Mouse (Mus musculus) hindbrain, postnatal 0 days (tissue): Measurements from ENCODE around the gene Kif6. TPM values are rescaled to one million over a fixed set of nuclear protein-coding genes. Genes with fewer than 3 reads are reported as not detected.

ENCODE experiments used
- ATAC-seq: fragments of 200-750 bp; cut with Nextera tagmentation; 2 replicates; pipeline ENCODE4 v1.8.0; 2017; ENCODE audit warnings: mild to moderate bottlenecking, moderate TSS enrichment, moderate library complexity
- DNase-seq: peaks from one replicate; pipeline ENCODE4 v3.0.0-alpha.2; 2015; ENCODE audit warnings: low spot score
- H3K27ac ChIP-seq: fragments of 300-500 bp; sonication (generic); 2 replicates; pipeline ENCODE4 v1.5.1; 2014; ENCODE audit warnings: mild to moderate bottlenecking
- H3K27me3 ChIP-seq: fragments of 300-500 bp; sonication (generic); 2 replicates; pipeline ENCODE4 v1.6.1; 2014; ENCODE audit warnings: low read length, mixed read lengths; ENCODE audit not compliant: insufficient read depth
- H3K36me3 ChIP-seq: fragments of 300-500 bp; sonication (generic); 2 replicates; pipeline ENCODE4 v1.6.1; 2014; ENCODE audit warnings: low read length, mixed read lengths; ENCODE audit not compliant: insufficient read depth
- H3K4me1 ChIP-seq: fragments of 300-500 bp; sonication (generic); 2 replicates; pipeline ENCODE4 v1.6.1; 2014; ENCODE audit warnings: antibody characterized with exemption, low read length, mixed read lengths; ENCODE audit not compliant: insufficient read depth
- H3K4me2 ChIP-seq: fragments of 300-500 bp; sonication (generic); 2 replicates; pipeline ENCODE4 v1.6.1; 2014; ENCODE audit warnings: low read depth, mild to moderate bottlenecking, low read length, moderate library complexity, mixed read lengths
- H3K4me3 ChIP-seq: fragments of 300-500 bp; sonication (generic); 2 replicates; pipeline ENCODE4 v1.5.1; 2014; ENCODE audit warnings: low read length
- H3K9ac ChIP-seq: fragments of 300-500 bp; sonication (generic); replicated peaks from 2 replicates; pipeline ENCODE4 v1.6.1; 2014; ENCODE audit warnings: mild to moderate bottlenecking, low read length, moderate library complexity, mixed read lengths
- H3K9me3 ChIP-seq: fragments of 300-500 bp; sonication (generic); 2 replicates; pipeline ENCODE4 v1.6.1; 2016; ENCODE audit warnings: low read length, mixed read lengths
- CTCF ChIP-seq: IDR thresholded peaks from 2 replicates; pipeline ENCODE4 v1.5.1; 2016; ENCODE audit warnings: antibody characterized with exemption, control low read depth, low read depth
- WGBS: fragments of 180-500 bp; shearing (Covaris S2); extraction: QIAGEN DNeasy Blood & Tissue Kit; methylation state at CpG from one replicate; pipeline ENCODE4 v1.1.7; 2014; 5-methylcytosine and 5-hydroxymethylcytosine counted together
- polyA plus RNA-seq: library from polyadenylated mRNA; unstranded; fragments of >200 nt; fragmentation: Nextera tagmentation; extraction: Ambion mirVana; gene quantifications from 2 replicates; pipeline ENCODE4 v1.2.1, GENCODE M21; 2015
- total RNA-seq: library from RNA; depleted of rRNA; stranded (reverse); fragments of >200 nt; gene quantifications from 2 replicates; pipeline ENCODE4 v1.2.3, GENCODE M21; 2014

Kif6 gene
- total and polyA plus RNA-seq, 2 experiments from 2014 or later, result 1.5 to 2.6 TPM

- H3K4me3 ChIP-seq, result no peak overlapping the region
- DNase-seq (no peak), ATAC-seq (no peak)
- H3K4me1 ChIP-seq, result no peaks in the 10 kb centered on the region
- H3K27ac ChIP-seq, result no peak overlapping the region
- no peaks in the 10 kb centered on the region for H3K36me3 ChIP-seq
- no peak for TF ChIP-seq CTCF
- H3K9ac ChIP-seq, result no peak overlapping the region
- H3K27me3 ChIP-seq, result no peaks in the 10 kb centered on the region
- H3K4me2 ChIP-seq, result no peak overlapping the region
- WGBS, result 85% methylated on average over 9 of the region's 9 CpGs
- no peaks in the 10 kb centered on the region for H3K9me3 ChIP-seq
Measured at GRCm38 (mm10) chr17:49739896-49740679, 125.2 kb downstream of the Kif6 start.

GRCm38 (mm10) chr17:49741172-49741571, 126.2 kb downstream of the Kif6 start:
- Histone ChIP-seq H3K9me3 (no peaks in the 10 kb centered on the region), H3K36me3 (no peaks in the 10 kb centered on the region), H3K4me3 (no peak overlapping the region), H3K4me2 (no peak overlapping the region), H3K27me3 (no peaks in the 10 kb centered on the region), H3K27ac (no peak overlapping the region), H3K9ac (no peak overlapping the region), H3K4me1 (no peaks in the 10 kb centered on the region)
- 59% methylated on average over 4 of the region's 4 CpGs for whole genome bisulfite sequencing
- no peak for ATAC-seq
- no peak for TF ChIP-seq CTCF
- peak; percentile 33 for DNase-seq

- Histone ChIP-seq H3K9ac (no peak overlapping the region), H3K4me3 (no peak overlapping the region), H3K4me1 (no peaks in the 10 kb centered on the region), H3K27ac (no peak overlapping the region), H3K27me3 (no peaks in the 10 kb centered on the region), H3K9me3 (no peaks in the 10 kb centered on the region), H3K4me2 (no peak overlapping the region), H3K36me3 (no peaks in the 10 kb centered on the region)
- no peak for TF ChIP-seq CTCF
- ATAC-seq (no peak), DNase-seq (no peak)
- WGBS, result 68% methylated on average over 5 of the region's 5 CpGs
Measured at GRCm38 (mm10) chr17:49741927-49742326, 127.0 kb downstream of the Kif6 start.

GRCm38 (mm10) chr17:49743580-49744463, 128.9 kb downstream of the Kif6 start:
- WGBS, result 45% methylated on average over 14 of the region's 14 CpGs
- peak; percentile 36 for DNase-seq
- H3K4me1 ChIP-seq, result no peaks in the 10 kb centered on the region
- no peak overlapping the region for H3K4me3 ChIP-seq
- H3K27ac ChIP-seq, result no peak overlapping the region; the same call in 1 of the 2 replicates
- no peaks in the 10 kb centered on the region for H3K27me3 ChIP-seq
- ATAC-seq, result peak; percentile 62; the same call in 1 of the 2 replicates
- TF ChIP-seq CTCF, result no peak
- no peak overlapping the region for H3K9ac ChIP-seq
- no peaks in the 10 kb centered on the region for H3K9me3 ChIP-seq
- H3K36me3 ChIP-seq, result no peaks in the 10 kb centered on the region
- H3K4me2 ChIP-seq, result no peak overlapping the region

- Histone ChIP-seq H3K4me2 (no peak overlapping the region), H3K4me3 (no peak overlapping the region), H3K27ac (no peak overlapping the region), H3K9me3 (no peaks in the 10 kb centered on the region), H3K4me1 (no peaks in the 10 kb centered on the region), H3K9ac (no peak overlapping the region), H3K27me3 (no peaks in the 10 kb centered on the region), H3K36me3 (no peaks in the 10 kb centered on the region)
- no peak for TF ChIP-seq CTCF
- DNase-seq, result no peak
- no peak for ATAC-seq
- 59% methylated on average over 6 of the region's 6 CpGs for WGBS
Measured at GRCm38 (mm10) chr17:49750889-49751324, 136.0 kb downstream of the Kif6 start.

GRCm38 (mm10) chr17:49753874-49754273, 138.9 kb downstream of the Kif6 start:
- no peaks in the 10 kb centered on the region for H3K36me3 ChIP-seq
- H3K27me3 ChIP-seq, result no peaks in the 10 kb centered on the region
- DNase-seq, result no peak
- 95% methylated on average over 7 of the region's 7 CpGs for WGBS
- no peaks in the 10 kb centered on the region for H3K9me3 ChIP-seq
- H3K4me3 ChIP-seq, result no peak overlapping the region
- H3K4me2 ChIP-seq, result no peak overlapping the region
- ATAC-seq, result no peak
- H3K27ac ChIP-seq, result no peak overlapping the region
- no peak overlapping the region for H3K9ac ChIP-seq
- no peaks in the 10 kb centered on the region for H3K4me1 ChIP-seq
- TF ChIP-seq CTCF, result no peak
